ENCODE assay signal across 19 mouse cellular contexts in the genomic region with DNA sequence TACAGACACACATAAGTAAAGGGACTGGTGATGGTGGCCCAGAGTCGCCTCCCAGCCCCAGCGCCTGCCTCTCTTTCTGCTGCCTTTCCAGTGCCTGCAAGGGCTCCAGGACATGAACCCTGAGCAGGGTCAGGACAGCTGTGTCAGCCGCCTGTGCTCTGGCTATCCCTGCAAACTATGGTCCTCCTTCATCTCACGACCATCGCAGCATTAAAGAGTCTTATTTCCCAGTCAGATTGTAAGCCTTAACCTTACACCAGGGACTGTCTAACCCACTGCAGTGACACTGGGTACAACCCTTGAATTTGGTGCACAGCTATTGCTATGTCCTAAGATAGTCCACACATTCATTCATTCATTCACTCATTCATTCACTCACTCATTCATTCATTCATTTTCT. TPM values are rescaled to one million over a fixed set of nuclear protein-coding genes. Genes with fewer than 3 reads are reported as not detected.
DNase-seq lines count a peak whose midpoint lies in the region; ATAC-seq lines count a peak whose summit lies in the region.
"Had no signal": no experiment of that assay in that cellular context is flagged by ENCODE, and none has a peak within 500 bp of the region (broad histone marks: within the 10 kb centered on the region; RNA-seq: fewer than 3 reads in every experiment).

No protein-coding gene starts in this region.

- no peak for DNase-seq in embryonic facial prominence, embryonic 14.5 days (ENCODE audit: low spot score)
- DNase-seq in embryonic facial prominence, embryonic 10.5 days (ENCODE audit: low spot score) = no peak
- DNase-seq in kidney, postnatal 25 days = no peak
- no peak for DNase-seq in layer of hippocampus, adult 8-10 months (ENCODE audit: low spot score in 2 of 2)
- DNase-seq: cerebellum, adult 18-20 months; forebrain, postnatal 0 days; right cerebral cortex, adult 18-20 months; thymus, postnatal 25 days had no signal

- peak overlapping the region; percentile 89; the same call in 1 of the 2 replicates for H3K4me2 ChIP-seq in embryonic facial prominence, embryonic 14.5 days (ENCODE audit: low read depth, low read length)
- peak overlapping the region; percentile 88 for H3K4me2 ChIP-seq in kidney, embryonic 15.5 days
- peak overlapping the region; percentile 88; the same call in 1 of the 2 replicates for H3K4me2 ChIP-seq in limb, embryonic 15.5 days

- H3K4me3 ChIP-seq in embryonic facial prominence, embryonic 14.5 days (ENCODE audit: low read depth, low read length) = no peak overlapping the region
- H3K4me3 ChIP-seq in embryonic facial prominence, embryonic 10.5 days = no peak overlapping the region
- peak overlapping the region; percentile 76 for H3K4me3 ChIP-seq in kidney, embryonic 15.5 days (replicated peaks)
- peak overlapping the region; percentile 15; the same call in 1 of the 2 replicates for H3K4me3 ChIP-seq in brown adipose tissue, adult 24 weeks (ENCODE audit: insufficient read depth, low read depth, low read length)
- no peak overlapping the region for H3K4me3 ChIP-seq in limb, embryonic 15.5 days
- H3K4me3 ChIP-seq: layer of hippocampus, adult 2 months had no signal

- WGBS in embryonic facial prominence, embryonic 14.5 days = 67% methylated on average over 5 of the region's 5 CpGs
- 59% methylated on average over 5 of the region's 5 CpGs for WGBS in embryonic facial prominence, embryonic 10.5 days
- WGBS in kidney, embryonic 15.5 days = 73% methylated on average over 5 of the region's 5 CpGs
- WGBS in limb, embryonic 15.5 days = 72% methylated on average over 5 of the region's 5 CpGs

- no peaks in the 10 kb centered on the region for H3K9me3 ChIP-seq in embryonic facial prominence, embryonic 14.5 days (ENCODE audit: control insufficient read depth, low read length)
- H3K9me3 ChIP-seq in embryonic facial prominence, embryonic 10.5 days = no peaks in the 10 kb centered on the region
- no peaks in the 10 kb centered on the region for H3K9me3 ChIP-seq in kidney, embryonic 15.5 days (replicated peaks)
- no peaks in the 10 kb centered on the region for H3K9me3 ChIP-seq in limb, embryonic 15.5 days
- H3K9me3 ChIP-seq: hindbrain, embryonic 10.5 days had no signal

- H3K9ac ChIP-seq in embryonic facial prominence, embryonic 14.5 days (ENCODE audit: low read depth, low read length) = no peak overlapping the region
- peak overlapping the region; percentile 14; the same call in 1 of the 2 replicates for H3K9ac ChIP-seq in kidney, embryonic 15.5 days
- H3K9ac ChIP-seq in limb, embryonic 15.5 days = no peak overlapping the region
- H3K9ac ChIP-seq: forebrain, postnatal 0 days; liver, embryonic 14.5 days had no signal

- no peaks in the 10 kb centered on the region for H3K36me3 ChIP-seq in embryonic facial prominence, embryonic 14.5 days (ENCODE audit: control insufficient read depth, insufficient read depth, low read length)
- no peaks in the 10 kb centered on the region; the same call in 1 of the 2 replicates for H3K36me3 ChIP-seq in embryonic facial prominence, embryonic 10.5 days (replicated peaks)
- peaks cover 15% of the 10 kb centered on the region; the same call in 1 of the 2 replicates for H3K36me3 ChIP-seq in kidney, embryonic 15.5 days
- peaks cover 6% of the 10 kb centered on the region for H3K36me3 ChIP-seq in limb, embryonic 15.5 days

- no peaks in the 10 kb centered on the region for H3K27me3 ChIP-seq in embryonic facial prominence, embryonic 14.5 days (replicated peaks; ENCODE audit: control insufficient read depth, insufficient read depth, low read length)
- H3K27me3 ChIP-seq in embryonic facial prominence, embryonic 10.5 days (replicated peaks; ENCODE audit: low read depth, poor library complexity, severe bottlenecking) = peaks cover 44% of the 10 kb centered on the region
- H3K27me3 ChIP-seq in kidney, embryonic 15.5 days = no peaks in the 10 kb centered on the region
- H3K27me3 ChIP-seq in limb, embryonic 15.5 days = no peaks in the 10 kb centered on the region
- H3K27me3 ChIP-seq: Patski had no signal

- H3K27ac ChIP-seq in embryonic facial prominence, embryonic 14.5 days (replicated peaks; ENCODE audit: low read depth, low read length) = no peak overlapping the region
- H3K27ac ChIP-seq in embryonic facial prominence, embryonic 10.5 days (replicated peaks) = no peak overlapping the region
- peak overlapping the region; percentile 92; the same call in 1 of the 2 replicates for H3K27ac ChIP-seq in kidney, embryonic 15.5 days
- no peak overlapping the region for H3K27ac ChIP-seq in brown adipose tissue, adult 24 weeks (replicated peaks; ENCODE audit: low read depth, low read length)
- no peak overlapping the region for H3K27ac ChIP-seq in limb, embryonic 15.5 days
- H3K27ac ChIP-seq: hindbrain, embryonic 10.5 days; layer of hippocampus, adult 2 months; liver, embryonic 14.5 days had no signal

- H3K4me1 ChIP-seq in embryonic facial prominence, embryonic 14.5 days (ENCODE audit: control insufficient read depth, insufficient read depth, low read length) = peaks cover 16% of the 10 kb centered on the region; the same call in 1 of the 2 replicates
- peaks cover 74% of the 10 kb centered on the region for H3K4me1 ChIP-seq in embryonic facial prominence, embryonic 10.5 days
- H3K4me1 ChIP-seq in kidney, embryonic 15.5 days = peaks cover 73% of the 10 kb centered on the region
- peaks cover 11% of the 10 kb centered on the region; the same call in 1 of the 2 replicates for H3K4me1 ChIP-seq in brown adipose tissue, adult 24 weeks (ENCODE audit: control insufficient read depth, insufficient read depth, insufficient read length, low read length)
- H3K4me1 ChIP-seq in limb, embryonic 15.5 days = peaks cover 58% of the 10 kb centered on the region

- no peak for ATAC-seq in embryonic facial prominence, embryonic 14.5 days (ENCODE audit: low read depth)
- no peak for ATAC-seq in kidney, embryonic 15.5 days (replicated peaks; ENCODE audit: low FRiP score)
- ATAC-seq in limb, embryonic 15.5 days (ENCODE audit: insufficient number of reproducible peaks, low FRiP score, low TSS enrichment, low read depth) = no peak
- ATAC-seq in monocyte, adult 5-6 weeks (replicated peaks; ENCODE audit: insufficient number of reproducible peaks, low FRiP score, low TSS enrichment, poor library complexity, severe bottlenecking) = no peak
- ATAC-seq: forebrain, postnatal 0 days; inflammation-experienced regulatory T-cells, adult 6 months; midbrain, embryonic 16.5 days; Patski had no signal

RNA-seq across cellular contexts. Expression of a gene that starts 13.4 kb away (rescaled TPM):
- 26.4 and 31.8 TPM in 2 replicates for polyA plus RNA-seq in embryonic facial prominence, embryonic 14.5 days (2014; fragmentation: Nextera tagmentation; extraction: Ambion mirVana)
- 16.2 and 17.7 TPM in 2 replicates for polyA plus RNA-seq in embryonic facial prominence, embryonic 10.5 days (2016; fragmentation: Nextera tagmentation; extraction: Ambion mirVana)
- polyA plus RNA-seq in kidney, embryonic 15.5 days (2015; fragmentation: Nextera tagmentation; extraction: Ambion mirVana) = 40.3 and 46.8 TPM in 2 replicates
- 2.8 and 4.4 TPM in 2 replicates for polyA plus RNA-seq in brown adipose tissue, adult 24 weeks (2012; ENCODE audit: insufficient read depth, insufficient read length, missing spikeins)
- 34.5 and 36.3 TPM in 2 replicates for polyA plus RNA-seq in limb, embryonic 15.5 days (2015; fragmentation: Nextera tagmentation; extraction: Ambion mirVana)
- total RNA-seq in layer of hippocampus, adult 8-10 months (2022) = 10 to 100 TPM; 11.0 to 14.2 (median 13.6) TPM
- 2.6 to 9.9 TPM (median 3.7 TPM) in 3 replicates for total RNA-seq in monocyte, adult 5-6 weeks (2017)

RNA-seq across cellular contexts. Expression of a gene that starts 37.0 kb away (rescaled TPM):
- polyA plus RNA-seq in embryonic facial prominence, embryonic 14.5 days (2014; fragmentation: Nextera tagmentation; extraction: Ambion mirVana) = 3.1 and 4.6 TPM in 2 replicates
- polyA plus RNA-seq in embryonic facial prominence, embryonic 10.5 days (2016; fragmentation: Nextera tagmentation; extraction: Ambion mirVana) = 5.9 and 6.6 TPM in 2 replicates
- polyA plus RNA-seq in kidney, embryonic 15.5 days (2015; fragmentation: Nextera tagmentation; extraction: Ambion mirVana) = 7.9 and 10.3 TPM in 2 replicates
- polyA plus RNA-seq in brown adipose tissue, adult 24 weeks (2012; ENCODE audit: insufficient read depth, insufficient read length, missing spikeins) = not detected in 2 replicates
- 6.1 and 6.6 TPM in 2 replicates for polyA plus RNA-seq in limb, embryonic 15.5 days (2015; fragmentation: Nextera tagmentation; extraction: Ambion mirVana)
- under 1 TPM in 3 of 4 experiments, not detected in 1; 0.18 to 0.76 (median 0.39) TPM for total RNA-seq in layer of hippocampus, adult 8-10 months (2022)
- total RNA-seq in monocyte, adult 5-6 weeks (2017) = not detected in 3 replicates
- total RNA-seq: megakaryocyte progenitor cell, adult 5-6 weeks had no signal

Comparison
In these comparisons a context has a peak if more than half of its experiments do, and no peak if none do; other contexts are left out.
1. H3K4me3 ChIP-seq: peak in kidney, embryonic 15.5 days (single experiment) and brown adipose tissue, adult 24 weeks (single experiment); none in embryonic facial prominence, embryonic 14.5 days (single experiment), embryonic facial prominence, embryonic 10.5 days (single experiment) and limb, embryonic 15.5 days (single experiment).
2. Peak in every context shown above with its lines, with median percentiles within 50 percentile points of each other: H3K4me2 ChIP-seq.